Mouse (Mus musculus): ENCODE results near the gene Rnf103. TPM values are rescaled to one million over a fixed set of nuclear protein-coding genes. Genes with fewer than 3 reads are reported as not detected.

The Rnf103 gene
- polyA plus RNA-seq, 1 experiment from 2014 or later = 13.8 TPM

Other genes with a start within 250 kb of the Rnf103 start
- 92.6 and 98.4 TPM in 2 replicates for gene Krcc1, start 222.2 kb upstream of the Rnf103 start, polyA plus RNA-seq (2015; fragmentation: Nextera tagmentation; extraction: Ambion mirVana)
- 2.3 and 3.7 TPM in 2 replicates for gene Smyd1, start 171.7 kb upstream of the Rnf103 start, polyA plus RNA-seq (2015; fragmentation: Nextera tagmentation; extraction: Ambion mirVana)
- gene Cd8b1, start 171.1 kb upstream of the Rnf103 start, polyA plus RNA-seq (2015; fragmentation: Nextera tagmentation; extraction: Ambion mirVana) = 1,203 and 1,244 TPM in 2 replicates
- gene Cd8a, start 120.5 kb upstream of the Rnf103 start, polyA plus RNA-seq (2015; fragmentation: Nextera tagmentation; extraction: Ambion mirVana) = 664 and 665 TPM in 2 replicates
- gene Rmnd5a, start 53.3 kb upstream of the Rnf103 start, polyA plus RNA-seq (2015; fragmentation: Nextera tagmentation; extraction: Ambion mirVana) = 311 and 342 TPM in 2 replicates
- 58.1 and 60.8 TPM in 2 replicates for gene Chmp3, start 49.9 kb downstream of the Rnf103 start, polyA plus RNA-seq (2015; fragmentation: Nextera tagmentation; extraction: Ambion mirVana)
- 40.3 and 44.5 TPM in 2 replicates for gene Kdm3a, start 139.1 kb downstream of the Rnf103 start, polyA plus RNA-seq (2015; fragmentation: Nextera tagmentation; extraction: Ambion mirVana)
- gene Reep1, start 213.7 kb downstream of the Rnf103 start, polyA plus RNA-seq (2015; fragmentation: Nextera tagmentation; extraction: Ambion mirVana) = 2.2 and 2.4 TPM in 2 replicates